Mouse (Mus musculus): Measurements from ENCODE around the gene Rdh1.
"Not testable (repeated sequence)": the region's sequence is repeated elsewhere in the genome, so short reads cannot be mapped to it uniquely, and the experiment has no call there.

Gene Rdh1

GRCm38 (mm10) chr10:127750136-127750777 is 9.3 kb upstream of the Rdh1 start:
- no peak for DNase-seq

- DNase-seq, result no peak
Measured at GRCm38 (mm10) chr10:127751548-127751947, 8.0 kb upstream of the Rdh1 start, which contains the start of gene Gpr182. Gpr182 (minus strand) TSS chr10:127751732.

GRCm38 (mm10) chr10:127754566-127755166 is 4.9 kb upstream of the Rdh1 start:
- no peak for DNase-seq

GRCm38 (mm10) chr10:127755246-127755645 is 4.3 kb upstream of the Rdh1 start:
- DNase-seq, result no peak

GRCm38 (mm10) chr10:127755770-127756468 is 3.6 kb upstream of the Rdh1 start:
- no peak for DNase-seq

- not testable (repeated sequence) for DNase-seq
Measured at GRCm38 (mm10) chr10:127762926-127763325, 3.4 kb downstream of the Rdh1 start.

GRCm38 (mm10) chr10:127763914-127764680 is 4.6 kb downstream of the Rdh1 start:
- DNase-seq, result no peak

- no peak for DNase-seq
Measured at GRCm38 (mm10) chr10:127766564-127766963, 7.0 kb downstream of the Rdh1 start.

GRCm38 (mm10) chr10:127776011-127776410 is 16.5 kb downstream of the Rdh1 start, which contains the start of gene Rdh9:
Rdh9 (plus strand) TSS chr10:127776386.
- no peak for DNase-seq

DNA sequence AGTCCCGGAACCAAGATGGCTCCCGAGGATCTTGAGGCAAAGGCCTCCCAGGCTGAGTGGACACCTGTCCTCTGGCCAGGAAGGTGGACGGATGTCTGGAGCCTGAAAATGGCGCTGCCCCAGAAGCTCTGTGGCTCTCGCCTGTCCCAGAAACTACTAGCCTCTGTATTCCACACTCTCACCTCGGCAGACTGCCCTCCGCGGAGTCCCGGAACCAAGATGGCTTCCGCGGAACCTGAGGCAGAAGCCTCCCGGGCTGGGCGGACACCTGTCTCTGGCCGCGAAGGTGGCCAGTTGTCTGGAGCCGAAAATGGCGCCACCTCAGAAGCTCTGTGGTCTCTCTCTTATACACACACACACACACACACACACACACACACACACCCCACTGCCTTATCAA is 22.8 kb downstream of the Rdh1 start:
- DNase-seq, result not testable (repeated sequence)

DNA sequence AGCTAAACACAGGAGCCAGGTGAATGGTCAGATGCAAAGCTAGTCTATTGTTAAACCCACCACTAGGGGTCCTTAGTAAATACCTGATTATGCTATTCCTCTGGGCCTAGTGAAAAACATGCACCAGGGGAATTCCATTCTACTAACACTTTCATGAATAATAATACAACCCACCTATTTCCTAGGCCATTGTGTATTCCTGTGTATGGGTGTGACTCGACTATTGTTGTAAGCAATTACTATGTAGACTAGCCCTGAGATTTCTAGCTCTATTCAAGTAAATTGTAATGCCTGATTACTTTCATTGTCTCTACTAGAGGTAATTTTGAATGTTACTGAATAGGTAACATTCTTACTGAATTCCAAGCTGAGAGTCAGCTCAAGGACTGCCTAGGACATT is 25.9 kb downstream of the Rdh1 start:
- not testable (repeated sequence) for DNase-seq

- DNase-seq, result no peak
Measured at GRCm38 (mm10) chr10:127799295-127799694, 39.8 kb downstream of the Rdh1 start.

DNA sequence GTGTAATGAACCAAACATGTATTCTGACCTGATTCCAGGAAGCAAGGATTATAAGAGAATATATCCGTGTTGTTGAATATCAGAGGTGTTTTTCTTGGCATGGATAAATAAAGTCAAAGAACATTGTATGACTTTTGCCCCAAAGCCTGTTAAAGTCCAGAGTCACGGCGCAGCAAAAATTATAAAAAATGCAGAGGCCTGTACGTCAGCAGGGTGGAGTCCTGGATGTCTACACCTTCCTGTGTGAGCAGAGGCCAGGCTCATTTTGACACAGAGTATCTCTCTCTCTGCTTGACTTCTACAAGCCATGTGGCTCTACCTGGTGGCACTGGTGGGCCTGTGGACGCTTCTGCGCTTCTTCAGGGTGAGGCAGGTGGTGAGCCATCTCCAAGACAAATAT is 41.4 kb downstream of the Rdh1 start, which contains the start of gene Rdh16:
Gene Rdh16, plus strand, starts transcription at position 262 of the 400 bp plus-strand sequence.
- DNase-seq, result no peak

DNA sequence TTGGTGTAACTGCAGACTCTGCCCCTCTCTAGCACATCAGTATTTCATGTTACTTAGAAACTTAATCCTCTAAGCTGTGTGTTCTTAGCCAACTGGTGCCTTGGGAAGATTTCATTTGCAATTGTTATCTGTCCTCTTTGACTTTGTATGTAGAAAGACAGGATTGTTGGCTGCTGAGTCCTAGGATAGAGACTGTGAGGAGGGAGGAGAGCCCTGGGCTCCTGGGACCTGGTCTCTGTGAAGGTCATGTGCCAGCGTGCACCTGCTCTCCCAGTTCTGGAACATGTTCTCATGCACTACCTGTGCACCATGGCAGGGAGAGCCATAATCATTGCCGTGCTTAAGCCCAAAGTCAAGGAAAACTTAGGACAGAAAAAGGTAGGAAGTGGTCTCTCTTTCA is 42.1 kb downstream of the Rdh1 start:
- DNase-seq, result no peak

- no peak for DNase-seq
Measured at GRCm38 (mm10) chr10:127802236-127802635, 42.7 kb downstream of the Rdh1 start.

DNA sequence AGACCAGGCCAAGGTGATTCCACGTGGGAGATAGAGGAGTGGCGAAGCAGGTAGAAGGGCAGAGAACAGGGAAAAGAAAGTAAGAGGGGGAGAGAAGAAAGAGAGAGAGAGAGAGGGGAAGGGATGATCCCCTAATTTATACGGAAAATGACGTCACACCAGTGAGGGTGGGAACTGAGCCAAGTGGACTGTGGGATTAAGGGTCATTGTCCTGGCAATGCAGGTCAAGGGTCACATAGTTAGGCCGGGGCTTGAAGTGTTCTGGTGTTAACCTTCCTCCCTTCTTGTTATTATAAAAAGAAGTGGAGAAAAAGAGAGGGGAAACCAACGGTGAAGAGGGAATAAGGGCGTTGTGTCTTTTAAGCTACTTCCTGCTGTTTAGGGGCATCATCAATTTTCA is 44.9 kb downstream of the Rdh1 start:
- DNase-seq, result no peak

DNA sequence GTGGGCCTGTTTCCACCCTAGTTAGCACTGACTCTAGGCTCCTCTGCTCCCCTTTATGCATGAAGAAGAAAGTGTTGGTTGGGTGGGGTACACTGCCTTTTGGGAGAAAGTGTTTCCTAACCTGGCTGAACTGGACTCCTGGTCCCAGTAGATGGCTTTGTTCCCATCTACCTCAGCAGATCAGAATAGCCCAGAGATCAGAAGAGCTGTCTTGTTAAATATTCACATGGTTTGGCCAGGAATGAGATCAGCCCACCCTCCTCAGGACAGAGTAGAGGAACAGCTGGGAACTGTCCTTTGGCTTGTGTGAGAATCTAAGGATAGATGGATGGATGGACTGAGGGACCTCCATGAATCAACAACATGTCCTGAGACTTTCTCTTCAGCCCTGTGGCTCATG is 56.4 kb downstream of the Rdh1 start:
- no peak for DNase-seq

- DNase-seq, result not testable (repeated sequence)
Measured at GRCm38 (mm10) chr10:127817268-127817910, 57.9 kb downstream of the Rdh1 start.
